Mouse (Mus musculus) heart, embryonic 11.5 days (tissue): ENCODE results near the gene Zfp467. TPM values are rescaled to one million over a fixed set of nuclear protein-coding genes. Genes with fewer than 3 reads are reported as not detected.

Source experiments
- ATAC-seq: fragments of 200-750 bp; cut with Nextera tagmentation; replicated peaks from 2 replicates; pipeline ENCODE4 v1.8.0; 2017; ENCODE audit warnings: moderate library complexity; ENCODE audit not compliant: insufficient number of reproducible peaks, low FRiP score, low TSS enrichment
- H3K27ac ChIP-seq: fragments of 300-500 bp; sonication (generic); 2 replicates; pipeline ENCODE4 v1.5.1; 2014; ENCODE audit warnings: mild to moderate bottlenecking, low read depth, low read length
- H3K27me3 ChIP-seq: fragments of 300-500 bp; sonication (generic); 2 replicates; pipeline ENCODE4 v1.6.1; 2014; ENCODE audit warnings: mild to moderate bottlenecking, low read length, mixed read lengths; ENCODE audit not compliant: control insufficient read depth, insufficient read depth
- H3K36me3 ChIP-seq: fragments of 300-500 bp; sonication (generic); 2 replicates; pipeline ENCODE4 v1.6.1; 2014; ENCODE audit warnings: mild to moderate bottlenecking, low read length, moderate library complexity, mixed read lengths; ENCODE audit not compliant: control insufficient read depth, insufficient read depth
- H3K4me1 ChIP-seq: fragments of 300-500 bp; sonication (generic); 2 replicates; pipeline ENCODE4 v1.6.1; 2014; ENCODE audit warnings: low read length; ENCODE audit not compliant: control insufficient read depth, insufficient read depth
- H3K4me2 ChIP-seq: fragments of 300-500 bp; sonication (generic); 2 replicates; pipeline ENCODE4 v1.6.1; 2014; ENCODE audit warnings: mild to moderate bottlenecking, moderate library complexity
- H3K4me3 ChIP-seq: fragments of 300-500 bp; sonication (generic); 2 replicates; pipeline ENCODE4 v1.5.1; 2014; ENCODE audit warnings: low read depth, low read length
- H3K9ac ChIP-seq: fragments of 300-500 bp; sonication (generic); 2 replicates; pipeline ENCODE4 v1.6.1; 2014; ENCODE audit warnings: mild to moderate bottlenecking, low read depth, low read length, moderate library complexity
- H3K9me3 ChIP-seq: fragments of 300-500 bp; sonication (generic); replicated peaks from 2 replicates; pipeline ENCODE4 v1.6.1; 2016; ENCODE audit warnings: low read length; ENCODE audit not compliant: control insufficient read depth
- WGBS: fragments of 180-500 bp; shearing (Covaris S2); extraction: QIAGEN DNeasy Blood & Tissue Kit; methylation state at CpG from one replicate; pipeline ENCODE4 v1.1.7; 2014; ENCODE audit not compliant: insufficient replicate concordance; 5-methylcytosine and 5-hydroxymethylcytosine counted together
- polyA plus RNA-seq: library from polyadenylated mRNA; unstranded; fragments of >200 nt; fragmentation: Nextera tagmentation; extraction: Ambion mirVana; gene quantifications from 2 replicates; pipeline ENCODE4 v1.2.1, GENCODE M21; 2014

The Zfp467 gene
- polyA plus RNA-seq, 1 experiment from 2014 or later, result 17.8 TPM

GRCm38 (mm10) chr6:48423336-48423735 is 22.3 kb downstream of the Zfp467 start:
- Histone ChIP-seq H3K4me3 (no peak overlapping the region), H3K4me1 (no peaks in the 10 kb centered on the region), H3K9ac (no peak overlapping the region), H3K9me3 (no peaks in the 10 kb centered on the region), H3K27ac (no peak overlapping the region), H3K27me3 (no peaks in the 10 kb centered on the region; the same call in 1 of the 2 replicates), H3K36me3 (peaks cover 3% of the 10 kb centered on the region; the same call in 1 of the 2 replicates), H3K4me2 (no peak overlapping the region)
- WGBS, result 65% methylated on average over 3 of the region's 3 CpGs
- ATAC-seq, result no peak

GRCm38 (mm10) chr6:48420647-48421046 is 25.0 kb downstream of the Zfp467 start:
- Histone ChIP-seq H3K9ac (no peak overlapping the region), H3K9me3 (no peaks in the 10 kb centered on the region), H3K4me2 (no peak overlapping the region), H3K27me3 (no peaks in the 10 kb centered on the region), H3K4me3 (no peak overlapping the region), H3K4me1 (no peaks in the 10 kb centered on the region), H3K27ac (no peak overlapping the region), H3K36me3 (peaks cover 16% of the 10 kb centered on the region; the same call in 1 of the 2 replicates)
- 11% methylated on average over 2 of the region's 2 CpGs for WGBS
- ATAC-seq, result no peak

GRCm38 (mm10) chr6:48416486-48416885 is 29.1 kb downstream of the Zfp467 start:
- Histone ChIP-seq H3K4me1 (no peaks in the 10 kb centered on the region), H3K9ac (no peak overlapping the region), H3K36me3 (peaks cover 45% of the 10 kb centered on the region), H3K9me3 (no peaks in the 10 kb centered on the region), H3K4me3 (no peak overlapping the region), H3K4me2 (no peak overlapping the region), H3K27ac (no peak overlapping the region), H3K27me3 (no peaks in the 10 kb centered on the region)
- no peak for ATAC-seq
- 78% methylated on average over 2 of the region's 2 CpGs for WGBS

- Histone ChIP-seq H3K36me3 (peaks cover 45% of the 10 kb centered on the region), H3K9ac (no peak overlapping the region), H3K4me1 (no peaks in the 10 kb centered on the region), H3K4me3 (no peak overlapping the region), H3K27ac (no peak overlapping the region), H3K4me2 (no peak overlapping the region), H3K9me3 (no peaks in the 10 kb centered on the region), H3K27me3 (no peaks in the 10 kb centered on the region)
- WGBS, result 93% methylated on average over 7 of the region's 7 CpGs
- no peak for ATAC-seq
Observed at GRCm38 (mm10) chr6:48415636-48416035, 30.0 kb downstream of the Zfp467 start.

GRCm38 (mm10) chr6:48414886-48415285 is 30.7 kb downstream of the Zfp467 start:
- 68% methylated on average over 1 of the region's 1 CpGs for WGBS
- no peak overlapping the region for H3K9ac ChIP-seq

GRCm38 (mm10) chr6:48413081-48413480 is 32.5 kb downstream of the Zfp467 start:
- no peak for ATAC-seq
- Histone ChIP-seq H3K27ac (no peak overlapping the region), H3K9me3 (no peaks in the 10 kb centered on the region), H3K4me3 (no peak overlapping the region), H3K36me3 (peaks cover 58% of the 10 kb centered on the region), H3K27me3 (no peaks in the 10 kb centered on the region), H3K4me2 (no peak overlapping the region), H3K9ac (no peak overlapping the region), H3K4me1 (no peaks in the 10 kb centered on the region)
- 77% methylated on average over 10 of the region's 10 CpGs for WGBS

More at GRCm38 (mm10) chr6:48414886-48415285, 30.7 kb downstream of the Zfp467 start:
- Histone ChIP-seq H3K36me3 (peaks cover 47% of the 10 kb centered on the region), H3K4me3 (no peak overlapping the region), H3K4me2 (no peak overlapping the region), H3K27ac (no peak overlapping the region), H3K4me1 (no peaks in the 10 kb centered on the region), H3K9me3 (no peaks in the 10 kb centered on the region), H3K27me3 (no peaks in the 10 kb centered on the region)
- no peak for ATAC-seq

- 80% methylated on average over 3 of the region's 3 CpGs for WGBS
- no peaks in the 10 kb centered on the region for H3K4me1 ChIP-seq
Observed at GRCm38 (mm10) chr6:48412662-48413061, 33.0 kb downstream of the Zfp467 start.

GRCm38 (mm10) chr6:48412147-48412546 is 33.5 kb downstream of the Zfp467 start:
- Histone ChIP-seq H3K9me3 (no peaks in the 10 kb centered on the region), H3K9ac (no peak overlapping the region), H3K27me3 (no peaks in the 10 kb centered on the region), H3K4me1 (no peaks in the 10 kb centered on the region), H3K36me3 (peaks cover 56% of the 10 kb centered on the region), H3K4me3 (no peak overlapping the region), H3K4me2 (no peak overlapping the region), H3K27ac (no peak overlapping the region)
- no peak for ATAC-seq
- 88% methylated on average over 4 of the region's 4 CpGs for WGBS

More at GRCm38 (mm10) chr6:48412662-48413061, 33.0 kb downstream of the Zfp467 start:
- no peak for ATAC-seq
- no peaks in the 10 kb centered on the region for H3K27me3 ChIP-seq
- no peaks in the 10 kb centered on the region for H3K9me3 ChIP-seq
- H3K36me3 ChIP-seq, result peaks cover 58% of the 10 kb centered on the region
- H3K27ac ChIP-seq, result no peak overlapping the region
- no peak overlapping the region for H3K9ac ChIP-seq
- no peak overlapping the region for H3K4me3 ChIP-seq
- no peak overlapping the region for H3K4me2 ChIP-seq
